Mouse (Mus musculus) testis, adult 2 months (tissue): ENCODE measurements around the gene Ift80. TPM values are rescaled to one million over a fixed set of nuclear protein-coding genes. Genes with fewer than 3 reads are reported as not detected.
"Not testable (repeated sequence)": the region's sequence is repeated elsewhere in the genome, so short reads cannot be mapped to it uniquely, and the experiment has no call there.

ENCODE experiments used
- H3K27ac ChIP-seq: fragments of 200-500 bp; 2 replicates; pipeline ENCODE4 v1.5.1; 2012; ENCODE audit warnings: low read depth, low read length; ENCODE audit not compliant: control insufficient read depth, insufficient read depth
- H3K27me3 ChIP-seq: fragments of 200-500 bp; 2 replicates; pipeline ENCODE4 v1.6.1; 2012; ENCODE audit warnings: mild to moderate bottlenecking, low read length, moderate library complexity; ENCODE audit not compliant: control insufficient read depth, insufficient read depth
- H3K36me3 ChIP-seq: fragments of 200-500 bp; 2 replicates; pipeline ENCODE4 v1.6.1; 2012; ENCODE audit warnings: mild to moderate bottlenecking, low read length; ENCODE audit not compliant: control insufficient read depth, insufficient read depth
- H3K4me1 ChIP-seq: fragments of 200-500 bp; 2 replicates; pipeline ENCODE4 v1.6.1; 2012; ENCODE audit warnings: low read length; ENCODE audit not compliant: control insufficient read depth, insufficient read depth
- H3K4me3 ChIP-seq: fragments of 200-500 bp; 2 replicates; pipeline ENCODE4 v1.5.1; 2012; ENCODE audit warnings: low read depth, mild to moderate bottlenecking, low read length, moderate library complexity, mixed read lengths; ENCODE audit not compliant: control insufficient read depth
- CTCF ChIP-seq: fragments of 200-500 bp; IDR thresholded peaks from 2 replicates; pipeline ENCODE4 v1.5.1; 2012; ENCODE audit warnings: low read depth, mild to moderate bottlenecking, inconsistent platforms, low read length, moderate library complexity; ENCODE audit not compliant: control insufficient read depth, insufficient read depth, insufficient replicate concordance
- POLR2A ChIP-seq: fragments of 200-500 bp; IDR thresholded peaks from 2 replicates; pipeline ENCODE4 v1.6.1; 2012; ENCODE audit warnings: low read depth, mild to moderate bottlenecking, inconsistent platforms, low read length, moderate library complexity; ENCODE audit not compliant: control insufficient read depth
- polyA plus RNA-seq: library from polyadenylated mRNA; depleted of rRNA; stranded (reverse); fragments of >200 nt; gene quantifications from 2 replicates; pipeline ENCODE4 v1.2.3, GENCODE M21; 2012

The Ift80 gene
- polyA plus RNA-seq, 1 experiment, result 30.9 TPM

- no peaks in the 10 kb centered on the region for H3K27me3 ChIP-seq
- no peaks in the 10 kb centered on the region; the same call in 1 of the 2 replicates for H3K36me3 ChIP-seq
- no peak overlapping the region for H3K4me3 ChIP-seq
- H3K4me1 ChIP-seq, result no peaks in the 10 kb centered on the region
- H3K27ac ChIP-seq, result no peak overlapping the region
- TF ChIP-seq CTCF (no peak), POLR2A (no peak)
Observed at GRCm38 (mm10) chr3:68928619-68929018, 75.8 kb downstream of the Ift80 start.

- Histone ChIP-seq H3K4me3 (no peak overlapping the region), H3K4me1 (no peaks in the 10 kb centered on the region), H3K27ac (no peak overlapping the region), H3K36me3 (no peaks in the 10 kb centered on the region), H3K27me3 (no peaks in the 10 kb centered on the region)
- TF ChIP-seq POLR2A, result no peak
- no peak for TF ChIP-seq CTCF
Observed at GRCm38 (mm10) chr3:68907509-68907908, 96.9 kb downstream of the Ift80 start.

GRCm38 (mm10) chr3:68904902-68905778 lies 99.2 kb downstream of the Ift80 start:
- H3K4me3 ChIP-seq, result no peak overlapping the region
- no peaks in the 10 kb centered on the region for H3K36me3 ChIP-seq
- no peaks in the 10 kb centered on the region for H3K4me1 ChIP-seq
- H3K27me3 ChIP-seq, result no peaks in the 10 kb centered on the region
- H3K27ac ChIP-seq, result no peak overlapping the region
- TF ChIP-seq CTCF, result no peak
- no peak for TF ChIP-seq POLR2A

- not testable (repeated sequence) for H3K4me3 ChIP-seq, H3K27ac ChIP-seq, H3K36me3 ChIP-seq, H3K4me1 ChIP-seq, H3K27me3 ChIP-seq
Observed at GRCm38 (mm10) chr3:68902636-68903035, 101.7 kb downstream of the Ift80 start.

- no peaks in the 10 kb centered on the region for H3K27me3 ChIP-seq
- H3K4me1 ChIP-seq, result no peaks in the 10 kb centered on the region
- H3K27ac ChIP-seq, result no peak overlapping the region
- no peaks in the 10 kb centered on the region for H3K36me3 ChIP-seq
- TF ChIP-seq CTCF (no peak), POLR2A (no peak)
- H3K4me3 ChIP-seq, result no peak overlapping the region
Observed at GRCm38 (mm10) chr3:68897154-68897553, 107.2 kb downstream of the Ift80 start.

GRCm38 (mm10) chr3:68895426-68895825 lies 108.9 kb downstream of the Ift80 start:
- no peak overlapping the region for H3K4me3 ChIP-seq
- H3K36me3 ChIP-seq, result no peaks in the 10 kb centered on the region
- TF ChIP-seq CTCF (no peak), POLR2A (no peak)
- H3K27me3 ChIP-seq, result no peaks in the 10 kb centered on the region
- H3K27ac ChIP-seq, result no peak overlapping the region
- no peaks in the 10 kb centered on the region for H3K4me1 ChIP-seq

GRCm38 (mm10) chr3:68886845-68887244 lies 117.5 kb downstream of the Ift80 start:
- no peaks in the 10 kb centered on the region for H3K27me3 ChIP-seq
- no peaks in the 10 kb centered on the region for H3K4me1 ChIP-seq
- no peak overlapping the region for H3K4me3 ChIP-seq
- H3K36me3 ChIP-seq, result no peaks in the 10 kb centered on the region
- TF ChIP-seq POLR2A, result no peak
- no peak for TF ChIP-seq CTCF
- H3K27ac ChIP-seq, result no peak overlapping the region

GRCm38 (mm10) chr3:68874079-68874478 lies 130.3 kb downstream of the Ift80 start:
- Histone ChIP-seq H3K27ac (no peak overlapping the region), H3K4me3 (no peak overlapping the region), H3K27me3 (no peaks in the 10 kb centered on the region), H3K36me3 (no peaks in the 10 kb centered on the region), H3K4me1 (peaks cover 12% of the 10 kb centered on the region)
- TF ChIP-seq CTCF (no peak), POLR2A (no peak)
